Mouse (Mus musculus): ENCODE results near the gene Kbtbd4.
"Not testable (repeated sequence)": the region's sequence is repeated elsewhere in the genome, so short reads cannot be mapped to it uniquely, and the experiment has no call there.

The Kbtbd4 gene

DNA sequence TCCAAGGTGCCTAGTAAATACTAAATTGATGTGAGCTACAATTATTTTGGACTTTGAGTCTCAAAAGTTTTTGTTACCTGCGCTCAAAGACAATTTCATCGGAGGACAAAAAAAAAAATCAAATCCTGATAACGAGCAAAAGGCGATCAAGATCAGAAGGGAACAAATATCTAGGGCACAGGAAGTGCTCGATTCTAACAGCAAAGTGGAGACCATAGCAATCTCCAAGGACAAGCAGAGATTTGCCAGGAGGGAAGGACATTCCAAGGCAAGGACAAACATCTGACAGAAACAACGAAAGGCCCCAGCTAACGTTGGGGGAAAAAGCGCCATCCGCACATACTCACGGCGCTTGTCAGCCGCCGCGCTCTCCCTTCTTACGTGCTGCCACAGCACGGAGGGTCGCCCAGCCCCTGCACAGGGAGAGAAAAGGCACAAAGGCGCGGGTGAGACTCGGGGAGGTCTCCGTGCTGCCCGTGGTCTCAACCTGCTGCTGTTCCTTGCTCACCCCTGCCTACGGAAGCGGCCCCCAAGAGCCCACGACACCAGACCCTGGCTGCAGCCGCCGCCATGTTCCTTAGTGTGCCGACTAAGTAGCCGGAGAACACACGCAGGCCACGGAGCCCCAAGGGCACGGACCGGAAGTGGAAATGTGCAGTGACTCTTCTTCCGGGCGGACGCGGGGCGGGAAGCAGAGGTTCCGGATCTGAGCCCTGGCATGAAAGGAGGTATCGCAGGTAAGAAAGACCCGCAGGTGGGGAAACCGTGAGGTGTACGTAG, at the start of gene Kbtbd4, which contains the start of gene Ndufs3:
Kbtbd4 (plus strand) TSS at position 665 of the 780 bp plus-strand sequence.
Ndufs3 (minus strand) TSS at position 752 of the 780 bp plus-strand sequence.
- peak; percentile 84 for DNase-seq (ENCODE audit: low read depth, low spot score)

DNA sequence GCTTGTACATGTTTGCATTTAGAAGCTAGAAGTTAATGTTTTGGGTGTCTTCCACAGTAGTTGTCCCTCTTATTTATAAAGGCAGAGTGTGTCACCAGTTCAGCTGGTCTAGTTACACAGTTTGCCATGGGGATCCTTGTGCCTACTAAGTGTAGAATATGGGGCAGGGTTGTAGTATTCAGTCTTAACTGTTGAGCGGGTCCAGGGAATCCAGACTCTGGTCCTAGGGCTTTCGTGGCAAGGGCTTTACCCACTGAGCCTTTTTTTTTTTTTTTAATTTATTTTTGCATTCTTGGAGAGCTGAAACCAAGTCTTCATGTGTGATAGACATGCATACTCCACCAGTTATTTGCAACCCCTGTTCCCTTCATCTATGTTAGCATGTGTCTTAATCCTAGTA, 43.1 kb upstream of the Kbtbd4 start:
- DNase-seq (ENCODE audit: low read depth, low spot score), result no peak

DNA sequence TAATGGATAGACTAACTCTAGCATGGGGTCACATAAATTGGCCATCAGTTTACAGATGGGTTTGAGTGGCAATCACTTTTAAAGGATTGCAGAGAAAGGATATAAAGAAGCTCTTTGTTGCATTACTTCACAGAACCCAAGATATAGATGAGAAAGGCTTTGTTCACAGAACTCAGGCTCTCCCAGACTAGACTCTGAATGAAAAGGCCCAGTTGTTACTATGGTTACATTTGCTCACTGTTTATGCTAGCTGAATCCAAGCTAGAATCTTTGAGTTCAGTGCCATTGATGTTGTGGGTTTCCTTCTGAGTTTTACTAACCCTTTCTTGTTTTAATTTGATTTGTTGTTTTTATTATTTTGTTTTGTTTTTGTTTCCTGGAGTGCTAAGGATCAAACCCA, 40.4 kb upstream of the Kbtbd4 start:
- DNase-seq (ENCODE audit: low read depth, low spot score), result no peak

DNA sequence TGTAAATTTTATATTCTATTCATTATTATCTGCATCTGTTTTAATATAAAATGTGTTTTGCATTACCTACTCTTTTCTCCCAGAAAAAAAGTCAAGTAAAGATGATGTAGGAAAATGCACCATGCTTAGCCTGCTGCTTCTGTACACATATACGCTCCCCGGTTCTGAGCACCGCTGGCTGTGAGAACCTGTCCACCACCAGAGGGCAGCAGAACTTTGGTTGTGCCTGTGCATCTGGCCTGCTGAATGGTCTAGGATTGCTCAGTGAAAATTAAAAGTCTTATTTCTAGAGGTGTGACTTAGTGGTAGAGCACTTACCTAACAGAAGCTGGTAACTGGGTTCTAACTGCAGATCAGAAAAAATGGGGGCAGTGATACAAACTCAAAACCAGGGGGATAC, 38.0 kb upstream of the Kbtbd4 start:
- DNase-seq (ENCODE audit: low read depth, low spot score), result peak; percentile 73

DNA sequence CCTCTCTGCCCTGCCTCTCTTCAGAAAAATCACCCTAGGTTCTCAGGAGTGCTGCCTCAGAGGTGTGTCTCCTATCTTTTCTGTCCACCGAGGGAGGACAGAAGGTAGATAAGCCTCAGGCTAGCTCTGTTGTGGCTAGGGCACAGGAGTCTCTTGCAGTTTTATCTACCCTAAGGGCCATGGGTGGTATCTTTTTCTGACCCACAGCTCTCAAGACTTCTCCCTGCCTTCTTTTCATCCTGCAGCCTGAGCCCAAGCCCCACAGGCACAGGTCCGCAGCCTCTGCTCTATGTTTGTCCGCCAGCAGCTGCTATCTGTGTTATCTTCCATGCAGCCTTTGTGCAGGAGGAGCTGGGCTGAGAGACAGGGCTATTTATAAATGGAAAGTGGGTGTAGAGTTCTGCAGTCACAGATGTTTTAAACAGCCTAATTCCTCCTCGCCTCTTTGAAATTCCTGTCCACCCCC, 34.4 kb upstream of the Kbtbd4 start:
- no peak for DNase-seq (ENCODE audit: low read depth, low spot score)

DNA sequence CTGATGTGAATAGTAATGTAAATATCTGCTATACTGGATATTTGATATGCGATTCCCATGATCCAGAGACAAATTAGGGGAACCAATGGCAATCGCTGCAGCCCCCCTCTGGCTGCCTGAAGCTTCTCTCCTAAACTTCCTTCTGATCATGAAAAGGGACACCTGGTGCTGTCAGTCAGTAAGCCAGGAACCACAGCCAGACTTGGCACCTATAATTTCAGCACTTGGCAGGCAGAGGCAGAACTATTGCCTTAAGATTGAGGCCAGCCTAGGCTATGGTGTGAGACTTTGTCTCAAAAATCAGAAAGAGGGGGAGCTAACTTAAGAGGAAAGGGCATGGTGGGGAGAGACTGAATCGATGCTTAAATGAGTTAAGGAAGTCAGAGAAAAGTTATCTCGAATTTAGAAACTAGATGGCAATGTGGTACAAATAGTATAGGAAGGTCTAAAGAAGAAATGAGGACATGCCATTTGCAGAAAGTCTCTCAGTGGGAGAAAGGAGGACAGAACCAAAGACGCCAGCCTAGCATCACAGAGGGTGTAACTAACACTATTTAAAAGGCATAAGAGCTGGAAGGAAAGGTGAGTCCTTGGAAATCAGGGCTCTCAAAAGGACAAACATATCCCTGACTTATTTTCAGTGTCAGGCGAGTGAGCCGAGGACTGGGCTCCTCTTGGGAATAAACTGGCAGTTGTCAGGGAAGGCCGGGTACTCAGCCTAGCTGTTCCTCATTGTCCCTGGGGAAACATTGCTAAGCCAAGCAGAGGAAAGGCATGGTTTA, 33.2 kb upstream of the Kbtbd4 start:
- DNase-seq (ENCODE audit: low read depth, low spot score), result no peak

DNA sequence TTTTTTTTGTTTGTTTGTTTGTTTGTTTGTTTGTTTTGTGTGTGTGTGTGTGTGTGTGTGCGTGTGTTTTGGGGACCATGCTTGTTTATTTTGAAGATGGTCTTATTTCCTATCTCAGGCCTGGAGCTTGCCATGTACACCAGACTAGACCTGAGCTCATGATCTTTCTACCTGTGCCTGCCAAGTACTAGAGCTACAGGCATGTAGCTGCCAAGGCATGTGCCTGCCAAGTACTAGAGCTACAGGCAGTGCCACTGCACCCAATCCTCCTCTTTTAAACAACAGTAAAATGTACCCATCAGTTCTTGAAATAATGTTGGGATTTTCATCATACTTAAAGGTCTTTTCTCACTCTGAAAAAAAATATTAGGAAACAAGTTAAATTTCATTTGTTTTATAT, 30.5 kb upstream of the Kbtbd4 start:
- DNase-seq (ENCODE audit: low read depth, low spot score), result no peak

DNA sequence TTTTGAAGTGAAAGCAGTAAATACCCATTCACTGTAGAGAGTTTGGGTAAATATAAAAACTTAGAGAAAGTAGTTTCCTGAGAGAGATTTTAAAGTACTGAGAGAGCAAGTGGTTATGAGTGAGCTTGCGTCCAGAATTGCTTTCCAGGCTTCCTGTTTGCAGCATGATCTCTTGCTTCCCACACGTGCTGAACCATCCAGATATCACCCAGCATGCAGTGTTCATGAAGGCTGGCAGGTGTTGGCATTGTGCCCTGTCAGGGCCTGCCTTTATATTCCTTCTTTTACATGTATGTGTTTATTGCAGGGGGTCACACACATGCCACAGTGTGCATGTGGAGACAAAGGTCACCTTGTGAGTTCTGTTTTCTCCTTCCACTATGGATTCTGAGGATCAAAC, 29.3 kb upstream of the Kbtbd4 start:
- no peak for DNase-seq (ENCODE audit: low read depth, low spot score)

DNA sequence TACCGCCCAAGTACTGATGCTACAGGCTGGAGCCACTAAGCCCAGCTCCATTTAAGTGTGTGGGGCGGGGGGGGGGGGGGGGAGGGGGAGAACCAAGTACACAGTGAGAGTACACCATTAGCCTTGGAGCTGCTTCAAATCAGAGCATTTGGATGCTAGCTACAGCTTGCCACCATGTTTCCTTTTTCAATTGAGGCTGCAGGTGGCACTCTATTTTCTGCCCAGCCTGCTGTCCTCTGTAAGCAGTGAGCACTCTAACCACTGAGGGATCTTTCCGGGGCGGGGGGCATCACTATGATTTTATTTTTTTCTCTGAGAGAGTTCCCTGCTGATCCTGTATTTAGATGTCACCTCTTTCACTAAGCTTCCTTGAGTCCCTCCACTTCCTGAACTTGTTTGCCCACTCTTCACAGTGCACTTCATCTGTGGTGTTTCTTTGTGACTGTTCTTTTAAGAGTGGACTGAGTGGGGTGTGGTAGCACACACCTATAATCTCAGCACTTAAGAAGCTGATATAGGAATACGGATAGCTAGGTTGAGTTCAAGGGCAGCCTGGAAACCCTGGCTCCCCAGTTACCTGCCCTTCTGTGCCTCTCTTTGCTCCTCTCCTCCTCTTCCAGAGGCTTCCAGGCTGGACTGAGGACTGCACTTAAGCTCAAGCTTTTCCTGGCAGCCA, 26.8 kb upstream of the Kbtbd4 start:
- DNase-seq (ENCODE audit: low read depth, low spot score), result no peak

DNA sequence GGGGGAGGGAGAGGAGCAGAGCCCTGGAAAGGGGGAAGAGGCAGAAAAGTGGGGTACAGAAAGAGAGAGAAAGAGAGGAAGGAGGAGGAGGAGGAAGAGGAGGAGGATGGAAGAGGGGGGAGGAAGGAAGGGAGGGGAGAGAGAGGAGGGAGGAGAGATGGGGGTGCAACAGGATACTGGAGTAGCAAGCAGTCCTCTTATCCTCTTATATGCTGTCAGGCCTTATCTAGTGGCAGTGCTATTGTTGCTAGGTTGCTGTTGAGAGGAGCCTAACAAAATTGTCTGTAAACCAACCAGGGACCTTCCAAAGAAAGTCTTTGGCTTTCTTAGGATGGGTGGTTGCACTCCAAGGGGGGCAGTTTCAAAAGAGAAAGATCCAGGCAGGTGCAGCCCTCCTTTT, 25.1 kb upstream of the Kbtbd4 start:
- DNase-seq (ENCODE audit: low read depth, low spot score), result no peak

DNA sequence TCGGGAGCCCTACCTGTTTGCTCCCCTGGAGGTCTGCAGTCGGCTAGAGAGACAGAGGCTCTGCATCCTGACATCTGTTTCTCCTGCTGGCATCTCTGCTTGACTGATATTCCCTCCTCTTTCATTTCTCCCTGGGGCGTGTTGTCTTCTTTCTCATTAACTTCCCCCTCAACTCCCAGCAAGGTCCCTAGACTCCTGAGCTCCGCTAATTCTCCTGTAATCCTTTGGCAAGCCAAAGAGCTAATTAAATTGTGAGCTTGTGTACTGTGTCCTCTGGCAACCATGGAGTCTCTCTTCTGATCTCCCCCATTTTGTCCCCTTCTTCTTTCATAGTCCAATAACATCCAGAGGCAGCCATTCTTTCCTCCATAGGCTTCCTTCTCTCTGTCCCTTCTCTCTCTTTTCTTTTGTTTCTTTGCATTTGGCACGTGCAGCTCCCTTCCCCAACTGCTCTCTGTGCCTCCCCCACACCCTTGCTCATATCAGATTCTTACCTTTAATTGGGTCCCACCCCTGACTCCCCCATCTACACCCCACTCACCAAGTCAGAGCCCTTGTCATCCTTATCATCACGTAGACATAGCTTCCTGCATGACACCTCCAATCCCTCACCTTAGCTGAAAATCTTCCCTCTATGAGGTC, 24.3 kb upstream of the Kbtbd4 start:
- no peak for DNase-seq (ENCODE audit: low read depth, low spot score)

DNA sequence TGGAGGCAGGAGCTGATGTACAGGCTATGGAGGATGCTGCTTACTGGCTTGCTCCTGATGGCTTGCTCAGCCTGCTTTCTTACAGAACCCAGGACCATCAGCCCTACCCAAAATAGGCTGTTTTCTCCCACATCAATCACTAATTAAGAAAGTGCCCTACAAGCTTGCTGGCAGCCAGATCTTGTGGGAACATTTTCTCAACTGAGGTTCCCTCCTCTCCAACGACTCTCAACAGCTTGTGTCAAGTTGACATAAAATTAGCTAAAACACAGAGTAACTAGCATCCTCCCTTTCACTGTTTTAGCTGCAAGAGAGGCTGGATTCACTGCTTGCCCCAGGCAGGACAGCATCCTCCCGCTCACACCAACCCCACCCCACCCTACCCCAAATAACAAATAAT, 22.7 kb upstream of the Kbtbd4 start:
- DNase-seq (ENCODE audit: low read depth, low spot score), result no peak

DNA sequence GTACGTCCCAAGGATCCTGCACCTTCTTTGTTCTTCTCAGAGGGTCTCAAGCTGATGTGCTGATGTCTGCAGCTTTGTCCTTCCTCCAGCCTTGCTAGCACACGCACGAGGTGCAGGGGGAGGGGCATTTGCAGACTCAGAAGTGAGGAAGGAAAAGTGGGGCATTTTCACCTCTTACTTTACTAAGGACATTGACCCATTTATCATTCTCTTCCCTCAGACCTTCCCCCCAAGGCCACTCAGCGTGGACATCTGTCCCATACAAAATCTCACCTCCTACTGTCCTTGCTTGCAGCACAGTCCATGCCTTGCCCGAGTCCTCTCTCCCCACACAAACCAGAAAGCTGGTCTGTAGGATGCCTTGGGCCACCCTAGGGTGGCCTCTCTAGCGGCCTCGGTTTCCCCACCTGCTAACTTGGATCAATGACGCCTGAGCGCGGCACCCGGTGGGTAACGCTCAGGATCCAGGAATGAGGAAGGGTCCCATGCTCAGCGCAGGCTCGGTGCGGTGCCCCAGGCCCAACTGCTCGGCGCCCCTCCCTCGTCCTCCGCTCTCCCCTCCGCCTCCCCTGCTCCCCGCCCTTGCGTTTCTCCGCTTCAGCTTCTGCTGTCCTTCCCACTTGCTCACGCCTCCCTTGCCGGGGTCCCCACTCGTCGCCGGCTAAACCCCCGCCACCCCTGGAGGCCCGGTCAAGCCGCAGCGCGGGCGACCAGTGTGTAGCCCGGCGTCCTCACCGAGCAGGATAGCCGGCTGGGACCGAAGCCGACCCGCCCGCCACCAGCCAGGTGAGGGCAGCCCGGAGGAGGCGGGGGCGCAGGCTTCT, 19.1 kb upstream of the Kbtbd4 start, which contains the start of gene C1qtnf4:
C1qtnf4 (plus strand) TSS at position 643 of the 824 bp plus-strand sequence.
- DNase-seq (ENCODE audit: low read depth, low spot score), result no peak

DNA sequence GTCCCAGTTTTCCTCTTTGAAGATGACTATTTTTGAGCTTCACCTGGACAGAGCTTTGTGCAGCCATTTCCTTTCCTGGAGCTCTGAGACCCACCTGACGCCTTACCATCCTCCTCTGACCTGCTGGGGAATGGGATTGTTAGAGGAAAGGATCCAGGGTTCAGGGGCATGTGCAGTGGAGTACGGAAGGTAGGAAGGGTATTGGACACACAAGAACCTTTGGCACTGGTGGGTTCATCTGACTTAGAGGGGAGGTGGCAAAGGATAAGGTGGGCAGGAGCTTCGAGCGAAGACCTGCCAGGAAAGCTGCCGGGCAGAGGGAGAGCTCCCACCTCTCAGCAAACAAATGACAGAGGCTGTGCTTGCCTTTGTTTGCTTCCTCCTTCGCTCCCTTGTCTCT, 18.1 kb upstream of the Kbtbd4 start:
- no peak for DNase-seq (ENCODE audit: low read depth, low spot score)

DNA sequence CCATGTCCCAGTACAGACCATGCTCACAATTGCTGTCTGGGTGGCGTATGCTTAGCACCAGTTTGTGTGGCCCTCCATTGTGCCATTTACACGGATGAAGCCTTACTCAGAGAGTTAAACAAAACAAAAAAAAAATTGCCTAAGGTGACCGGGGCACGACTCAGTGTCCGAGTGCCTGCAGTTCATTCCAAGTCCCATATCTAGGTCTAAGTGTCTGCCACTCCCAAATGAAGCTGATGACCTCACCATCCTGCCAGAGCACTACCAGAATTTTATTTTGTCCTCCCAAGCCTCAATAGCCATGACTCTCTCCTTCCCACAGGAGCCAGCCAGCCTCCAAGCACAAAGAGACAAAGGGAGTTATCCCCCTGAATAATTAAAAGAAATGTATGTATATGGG, 16.9 kb upstream of the Kbtbd4 start:
- no peak for DNase-seq (ENCODE audit: low read depth, low spot score)

DNA sequence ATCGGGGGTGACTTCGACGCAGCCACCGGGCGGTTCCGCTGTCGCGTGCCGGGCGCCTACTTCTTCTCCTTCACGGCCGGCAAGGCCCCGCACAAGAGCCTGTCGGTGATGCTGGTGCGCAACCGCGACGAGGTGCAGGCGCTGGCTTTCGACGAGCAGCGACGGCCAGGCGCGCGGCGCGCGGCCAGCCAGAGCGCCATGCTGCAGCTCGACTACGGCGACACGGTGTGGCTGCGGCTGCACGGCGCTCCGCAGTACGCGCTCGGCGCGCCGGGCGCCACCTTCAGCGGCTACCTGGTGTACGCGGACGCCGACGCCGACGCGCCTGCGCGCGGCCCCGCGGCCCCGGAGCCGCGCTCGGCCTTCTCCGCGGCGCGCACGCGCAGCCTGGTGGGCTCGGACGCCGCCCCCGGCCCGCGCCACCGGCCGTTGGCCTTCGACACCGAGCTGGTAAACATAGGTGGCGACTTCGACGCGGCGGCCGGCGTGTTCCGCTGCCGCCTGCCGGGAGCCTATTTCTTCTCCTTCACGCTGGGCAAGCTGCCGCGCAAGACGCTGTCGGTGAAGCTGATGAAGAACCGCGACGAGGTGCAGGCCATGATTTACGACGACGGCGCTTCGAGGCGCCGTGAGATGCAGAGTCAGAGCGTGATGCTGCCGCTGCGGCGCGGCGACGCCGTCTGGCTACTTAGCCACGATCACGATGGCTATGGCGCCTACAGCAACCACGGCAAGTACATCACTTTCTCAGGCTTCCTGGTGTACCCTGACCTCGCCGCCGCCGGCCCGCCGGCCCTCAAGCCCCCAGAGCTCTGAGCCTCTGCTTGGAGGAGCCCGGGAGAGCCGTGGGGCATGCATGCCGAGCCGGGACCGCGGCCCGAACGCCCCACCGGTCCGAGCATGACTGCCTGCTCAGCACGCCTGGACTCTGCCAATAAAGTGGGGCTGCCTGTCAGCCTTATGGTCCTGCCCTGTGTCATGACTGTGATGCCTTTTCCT, 14.7 kb upstream of the Kbtbd4 start:
- DNase-seq (ENCODE audit: low read depth, low spot score), result no peak

DNA sequence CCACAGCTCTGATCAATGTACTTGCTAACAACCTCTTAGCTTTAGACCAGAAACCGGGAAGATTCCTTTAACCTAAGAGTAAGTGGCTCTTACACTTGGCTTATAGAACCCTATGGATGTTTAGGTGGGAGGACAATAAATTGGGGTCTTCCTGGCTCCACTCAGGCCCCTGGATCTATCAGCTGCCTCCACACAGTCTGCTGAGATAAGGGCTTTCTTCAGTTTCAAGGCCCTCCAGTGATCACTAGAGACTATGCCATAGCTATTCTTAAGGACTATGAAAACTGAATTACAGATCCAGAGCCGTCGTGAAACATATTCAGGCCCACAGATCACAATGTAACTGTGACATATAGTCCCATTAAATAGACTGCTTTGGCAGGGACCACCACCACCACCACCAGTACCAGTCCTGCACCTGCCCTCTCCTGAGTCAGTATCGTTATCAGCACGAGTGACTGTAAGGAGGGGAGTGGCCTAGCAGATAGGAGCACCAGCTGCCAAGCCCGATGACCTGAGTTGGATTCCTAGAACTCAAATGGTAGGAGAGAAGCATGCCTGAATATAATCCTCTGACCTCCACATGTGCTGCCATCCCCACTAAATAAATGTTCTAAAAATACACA, 10.8 kb upstream of the Kbtbd4 start:
- DNase-seq (ENCODE audit: low read depth, low spot score), result peak; percentile 66

DNA sequence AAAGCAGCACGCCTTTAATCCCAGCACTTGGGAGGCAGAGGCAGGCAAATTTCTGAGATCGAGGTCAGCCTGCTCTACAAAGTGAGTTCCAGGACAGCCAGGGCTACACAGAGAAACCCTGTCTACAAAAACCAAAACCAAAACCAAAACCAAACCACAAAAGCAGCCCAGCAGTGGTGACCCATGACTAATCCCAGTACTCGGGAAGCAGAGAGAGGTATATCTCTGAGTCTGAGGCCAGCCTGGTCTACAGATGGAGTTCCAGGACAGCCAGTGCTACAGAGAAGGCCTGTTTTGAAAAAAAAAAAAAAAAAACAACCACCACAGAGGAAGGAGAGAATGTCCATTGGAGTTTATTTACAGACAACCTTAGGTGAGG, 10.3 kb upstream of the Kbtbd4 start:
- DNase-seq (ENCODE audit: low read depth, low spot score), result not testable (repeated sequence)

DNA sequence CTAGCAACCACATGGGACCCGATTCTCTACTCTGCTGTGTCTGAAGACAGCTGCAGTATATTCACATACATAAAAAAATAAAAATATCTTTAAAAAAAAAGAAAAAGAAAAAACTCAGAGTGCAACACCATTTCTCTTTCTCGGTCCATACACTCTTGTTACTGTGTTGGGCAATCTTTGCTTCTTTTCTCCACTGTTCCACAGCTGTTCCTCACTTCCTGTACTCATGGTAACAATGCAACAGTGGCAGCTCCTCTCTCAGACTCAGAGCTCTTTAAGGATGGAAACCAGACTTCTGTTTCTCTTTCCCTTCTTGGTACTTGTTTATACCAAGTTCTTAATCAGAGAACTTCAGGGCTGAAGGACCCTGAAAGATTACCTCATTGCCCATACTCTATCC, 1.1 kb upstream of the Kbtbd4 start:
- DNase-seq (ENCODE audit: low read depth, low spot score), result no peak
